Mouse (Mus musculus) CH12.LX (cell line): Measurements from ENCODE around the gene Pgd.
A peak's percentile ranks its signal among the peaks of the same experiment; 100 is the strongest.

ENCODE experiments used
- BHLHE40 ChIP-seq: IDR thresholded peaks from 2 replicates; pipeline ENCODE4 v1.6.1; 2011; ENCODE audit warnings: mild to moderate bottlenecking, low read depth, low read length, improper control_type of control experiment
- CTCF ChIP-seq, 2 experiments: IDR thresholded peaks in 1 of 2; conservative IDR thresholded peaks in 1 of 2; 2 replicates each; pipeline ENCODE4 v1.5.1; 2011 to 2012; ENCODE audit warnings: low read depth in 2 of 2, low read length in 2 of 2, improper control_type of control experiment in 1 of 2, inconsistent platforms in 1 of 2, mild to moderate bottlenecking in 1 of 2, moderate library complexity in 1 of 2
- EP300 ChIP-seq: IDR thresholded peaks from 2 replicates; pipeline ENCODE4 v1.6.1; 2011; ENCODE audit warnings: low read length, improper control_type of control experiment
- HCFC1 ChIP-seq: IDR thresholded peaks from 2 replicates; pipeline ENCODE4 v1.6.1; 2012; ENCODE audit warnings: low read depth, mild to moderate bottlenecking, inconsistent platforms, low read length, improper control_type of control experiment
- MAFK ChIP-seq: IDR thresholded peaks from 2 replicates; pipeline ENCODE4 v1.6.1; 2011; ENCODE audit warnings: low read length, improper control_type of control experiment; ENCODE audit not compliant: insufficient replicate concordance
- MAZ ChIP-seq: IDR thresholded peaks from 2 replicates; pipeline ENCODE4 v1.6.1; 2012; ENCODE audit warnings: low read depth, mild to moderate bottlenecking, inconsistent platforms, low read length, improper control_type of control experiment, moderate library complexity
- POLR2A ChIP-seq: IDR thresholded peaks from 2 replicates; pipeline ENCODE4 v1.6.1; 2011; ENCODE audit warnings: low read depth, mild to moderate bottlenecking, improper control_type of control experiment, low read length
- TCF12 ChIP-seq: IDR thresholded peaks from 2 replicates; pipeline ENCODE4 v1.6.1; 2014; ENCODE audit warnings: low read depth, mild to moderate bottlenecking, inconsistent platforms, low read length, improper control_type of control experiment
- USF2 ChIP-seq: conservative IDR thresholded peaks from 2 replicates; pipeline ENCODE4 v1.6.1; 2011; ENCODE audit warnings: low read depth, low read length, improper control_type of control experiment

DNA sequence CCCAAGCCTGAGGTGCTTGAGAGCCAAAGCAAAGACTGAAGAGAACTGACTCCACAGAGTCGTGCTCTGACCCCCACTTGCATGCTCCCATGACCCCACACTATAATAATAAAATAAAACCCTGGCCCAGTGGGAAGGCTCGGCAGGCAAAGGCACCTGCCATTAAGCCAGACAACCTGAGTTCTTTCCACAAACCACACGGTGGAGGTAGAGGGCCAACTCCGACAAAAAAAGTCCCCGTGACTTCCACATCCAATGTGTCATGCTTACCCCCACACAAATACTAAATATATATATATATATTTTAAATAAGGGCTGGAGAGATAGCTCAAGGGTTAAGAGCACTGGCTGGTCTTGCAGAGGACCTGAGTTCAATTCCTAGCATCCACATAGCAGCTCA, 2.4 kb downstream of the Pgd start:
- no peak for TF ChIP-seq HCFC1
- no peak for TF ChIP-seq USF2
- no peak for TF ChIP-seq MAZ
- no peak for TF ChIP-seq POLR2A
- no peak for TF ChIP-seq MAFK
- TF ChIP-seq BHLHE40, result no peak
- TF ChIP-seq CTCF (conservative IDR thresholded peaks at IDR 0.05 in 1 of 2, IDR thresholded peaks at IDR 0.05 in 1 of 2; ENCODE audit: low read depth in 2 of 2, low read length in 2 of 2), result peak in 1 of 2 experiments; percentile 58; a peak in 2 of 4 replicates
- no peak for TF ChIP-seq TCF12
- no peak for TF ChIP-seq EP300
